ENCODE assay signal across 24 mouse cellular contexts in the genomic region with DNA sequence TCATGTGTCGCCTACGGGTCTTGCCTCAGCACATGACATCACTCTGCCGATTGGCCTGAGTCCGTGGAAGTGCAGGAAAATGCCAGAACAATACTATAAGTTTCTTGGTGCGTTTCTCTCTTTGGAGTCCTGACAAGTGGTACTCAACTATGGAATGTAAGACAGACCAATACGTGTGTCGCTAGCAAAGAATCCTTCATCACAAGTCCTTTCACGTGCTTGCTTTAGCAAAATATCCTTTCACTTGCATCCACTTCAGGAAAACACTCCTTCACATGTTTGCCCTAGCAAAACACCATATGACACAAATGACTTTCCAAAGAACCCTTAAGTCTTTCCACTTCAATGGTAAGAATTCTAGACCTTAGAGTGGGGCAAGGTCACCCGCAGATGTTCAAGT.
"Had no signal": no experiment of that assay in that cellular context is flagged by ENCODE, and none has a peak within 500 bp of the region (broad histone marks: within the 10 kb centered on the region; RNA-seq: fewer than 3 reads in every experiment).

No protein-coding gene starts in this region.

- H3K27me3 ChIP-seq: heart, embryonic 12.5 days; hindbrain, embryonic 12.5 days; intestine, embryonic 15.5 days; limb, embryonic 12.5 days had no signal

- H3K4me3 ChIP-seq: gastrocnemius, adult 2 months; heart, embryonic 10.5 days; heart, embryonic 12.5 days; hindbrain, embryonic 10.5 days; hindbrain, embryonic 12.5 days; intestine, embryonic 15.5 days; layer of hippocampus, adult 2 months; left cerebral cortex, adult 2 months; limb, embryonic 10.5 days; limb, embryonic 12.5 days had no signal

- DNase-seq: gastrocnemius, adult 2 months; gastrocnemius, postnatal 10 days; gastrocnemius, postnatal 25 days; heart, adult 18-20 months; heart, postnatal 10 days; heart, postnatal 4 days; kidney, adult 18-20 months; kidney, adult 8-10 months; kidney, postnatal 10 days; kidney, postnatal 4 days; liver had no signal

- H3K27ac ChIP-seq: gastrocnemius, adult 2 months; heart, embryonic 10.5 days; hindbrain, embryonic 10.5 days; hindbrain, embryonic 12.5 days; hindbrain, embryonic 14.5 days; intestine, embryonic 15.5 days; layer of hippocampus, adult 2 months; left cerebral cortex, adult 2 months; limb, embryonic 10.5 days; limb, embryonic 12.5 days had no signal

- H3K9ac ChIP-seq: heart, embryonic 12.5 days; hindbrain, embryonic 12.5 days; hindbrain, embryonic 14.5 days; intestine, embryonic 15.5 days; limb, embryonic 12.5 days had no signal

- ATAC-seq: hindbrain, embryonic 16.5 days; inflammation-experienced regulatory T-cells, adult 6 months; intestine, embryonic 15.5 days; intestine, postnatal 0 days had no signal

- H3K4me2 ChIP-seq: heart, embryonic 12.5 days; hindbrain, embryonic 12.5 days; hindbrain, embryonic 14.5 days; intestine, embryonic 15.5 days; limb, embryonic 12.5 days had no signal

- H3K4me1 ChIP-seq: heart, embryonic 10.5 days; heart, embryonic 12.5 days; hindbrain, embryonic 10.5 days; hindbrain, embryonic 12.5 days; intestine, embryonic 15.5 days; limb, embryonic 12.5 days had no signal

- H3K36me3 ChIP-seq: heart, embryonic 10.5 days; heart, embryonic 12.5 days; hindbrain, embryonic 10.5 days; hindbrain, embryonic 12.5 days; intestine, embryonic 15.5 days; limb, embryonic 10.5 days; limb, embryonic 12.5 days had no signal

- H3K9me3 ChIP-seq: heart, embryonic 10.5 days; heart, embryonic 12.5 days; hindbrain, embryonic 10.5 days; hindbrain, embryonic 12.5 days; intestine, embryonic 15.5 days; limb, embryonic 10.5 days; limb, embryonic 12.5 days had no signal
